Comparison of ENCODE assay signal across 8 mouse cellular contexts in the genomic region with DNA sequence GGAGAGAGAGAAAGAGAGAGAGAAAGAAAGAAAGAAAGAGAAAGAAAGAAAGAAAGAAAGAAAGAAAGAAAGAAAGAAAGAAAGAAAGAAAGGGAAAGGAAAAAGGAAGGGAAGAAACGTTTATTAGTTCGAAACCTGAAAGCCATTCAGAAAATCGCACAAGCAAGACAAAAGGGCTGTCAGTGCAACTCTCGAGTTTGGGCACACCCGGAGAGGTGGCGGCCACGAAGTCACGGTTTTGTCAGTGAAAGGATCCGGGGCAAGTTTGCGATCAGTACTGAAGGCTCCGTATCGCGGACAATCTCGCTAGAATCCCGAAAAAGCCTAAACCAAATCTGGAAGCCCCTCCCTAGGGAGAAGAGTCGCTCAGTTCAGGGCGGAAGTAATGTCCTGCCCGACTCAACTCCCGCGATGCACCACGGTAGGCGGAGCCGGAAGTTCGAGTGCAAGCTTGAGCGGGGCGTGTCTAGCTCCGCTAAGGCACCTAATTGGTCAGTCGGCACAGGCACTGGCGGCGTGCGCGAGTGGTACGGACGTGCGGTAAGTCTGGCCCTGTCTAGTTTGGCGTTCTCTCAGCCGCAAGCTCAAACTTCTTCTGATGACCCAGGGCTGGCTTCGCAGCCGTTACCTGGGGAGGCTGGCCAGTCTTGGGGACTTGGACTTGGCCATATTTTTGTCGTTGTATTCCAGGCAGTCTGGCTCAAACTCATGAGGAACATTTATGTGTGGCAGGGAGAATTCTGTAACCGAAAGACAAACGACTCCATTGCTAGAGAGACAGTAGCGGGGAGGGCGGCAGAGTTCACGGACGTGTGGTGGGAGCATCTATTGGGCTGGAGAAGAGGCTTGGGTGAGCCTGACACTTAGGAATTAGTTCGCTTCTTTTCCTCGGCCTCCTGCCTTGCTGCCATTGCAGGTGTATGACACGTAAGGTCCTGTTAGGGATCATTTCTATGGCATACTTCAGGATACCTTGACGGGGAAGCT. TPM values are rescaled to one million over a fixed set of nuclear protein-coding genes. Genes with fewer than 3 reads are reported as not detected.
DNase-seq lines count a peak whose midpoint lies in the region; ATAC-seq and TF ChIP-seq lines count a peak whose summit lies in the region.

A gene (plus strand): TSS at position 465 of the 987 bp plus-strand sequence.

- no peak for TF ChIP-seq CTCF in ES-Bruce4 (IDR thresholded peaks at IDR 0.05; ENCODE audit: low read depth, low read length)
- TF ChIP-seq CTCF in liver, postnatal 0 days (IDR thresholded peaks at IDR 0.05; ENCODE audit: low read depth) = no peak

- H3K27me3 ChIP-seq in ES-Bruce4 (ENCODE audit: control insufficient read depth, insufficient read depth, low read length, poor library complexity, severe bottlenecking) = no peaks in the 10 kb centered on the region
- H3K27me3 ChIP-seq in forebrain, embryonic 13.5 days = no peaks in the 10 kb centered on the region
- H3K27me3 ChIP-seq in liver, postnatal 0 days (ENCODE audit: insufficient read depth, low read length) = no peaks in the 10 kb centered on the region
- H3K27me3 ChIP-seq in neural tube, embryonic 14.5 days (ENCODE audit: control insufficient read depth, insufficient read depth, low read length) = no peaks in the 10 kb centered on the region

- peak within 1 kb of the TSS; percentile 48 for H3K9ac ChIP-seq in ES-Bruce4 (ENCODE audit: low read depth, poor library complexity, severe bottlenecking)
- peak within 1 kb of the TSS; percentile 80 for H3K9ac ChIP-seq in forebrain, embryonic 13.5 days
- peak within 1 kb of the TSS; percentile 64 for H3K9ac ChIP-seq in liver, postnatal 0 days (replicated peaks)
- H3K9ac ChIP-seq in neural tube, embryonic 14.5 days (replicated peaks; ENCODE audit: low read depth, low read length) = peak within 1 kb of the TSS; percentile 69

- no peaks in the 10 kb centered on the region for H3K4me1 ChIP-seq in ES-Bruce4 (ENCODE audit: control insufficient read depth, insufficient read depth, low read length)
- H3K4me1 ChIP-seq in forebrain, embryonic 13.5 days = peaks cover 14% of the 10 kb centered on the region
- H3K4me1 ChIP-seq in liver, postnatal 0 days (ENCODE audit: insufficient read depth) = peaks cover 10% of the 10 kb centered on the region
- H3K4me1 ChIP-seq in neural tube, embryonic 14.5 days (ENCODE audit: control insufficient read depth, insufficient read depth, low read length) = peaks cover 3% of the 10 kb centered on the region; the same call in 1 of the 2 replicates

- peak within 1 kb of the TSS; percentile 25 for H3K27ac ChIP-seq in ES-Bruce4 (ENCODE audit: insufficient read depth, low read length)
- H3K27ac ChIP-seq in forebrain, embryonic 13.5 days = peak within 1 kb of the TSS; percentile 85
- H3K27ac ChIP-seq in liver, postnatal 0 days (ENCODE audit: low read depth) = peak within 1 kb of the TSS; percentile 90
- H3K27ac ChIP-seq in neural tube, embryonic 14.5 days (ENCODE audit: low read depth, low read length) = peak within 1 kb of the TSS; percentile 78

- peak within 1 kb of the TSS; percentile 89 for H3K4me2 ChIP-seq in forebrain, embryonic 13.5 days
- peak within 1 kb of the TSS; percentile 72 for H3K4me2 ChIP-seq in liver, postnatal 0 days (ENCODE audit: low read depth, low read length)
- peak within 1 kb of the TSS; percentile 80 for H3K4me2 ChIP-seq in neural tube, embryonic 14.5 days (ENCODE audit: low read depth, low read length)

- intact Hi-C loops in heart, postnatal 10 days (cut with DNase I) = loop anchor here (2.0 to 10.0 kb wide), 6 partner anchors 22 to 264 kb away; a partner anchor contains a TSS

- peak; percentile 99 for DNase-seq in heart, postnatal 10 days
- DNase-seq in large intestine, adult 2 months (ENCODE audit: low read depth, low spot score) = peak; percentile 98
- DNase-seq in liver, postnatal 0 days = peak; percentile 98
- DNase-seq in testis, postnatal 10 days (ENCODE audit: low spot score) = peak; percentile 97

- TF ChIP-seq POLR2A in ES-Bruce4 (IDR thresholded peaks at IDR 0.05; ENCODE audit: insufficient read depth, low read length) = peak; percentile 95

- no peaks in the 10 kb centered on the region for H3K36me3 ChIP-seq in ES-Bruce4 (ENCODE audit: control insufficient read depth, insufficient read depth, low read length, poor library complexity, severe bottlenecking)
- H3K36me3 ChIP-seq in forebrain, embryonic 13.5 days (ENCODE audit: poor library complexity, severe bottlenecking) = 0 out of 2 replicates have a peak, but pooled peaks cover 2% of the 10 kb centered on the region
- H3K36me3 ChIP-seq in liver, postnatal 0 days (replicated peaks; ENCODE audit: insufficient read depth, low read length) = no peaks in the 10 kb centered on the region
- H3K36me3 ChIP-seq in neural tube, embryonic 14.5 days (ENCODE audit: control insufficient read depth, insufficient read depth, low read length) = no peaks in the 10 kb centered on the region

- whole genome bisulfite sequencing in forebrain, embryonic 13.5 days = under 1% methylated on average over 50 of the region's 50 CpGs
- under 1% methylated on average over 50 of the region's 50 CpGs for WGBS in large intestine, adult 2 months
- WGBS in liver, postnatal 0 days (ENCODE audit: insufficient replicate concordance) = 1% methylated on average over 50 of the region's 50 CpGs
- under 1% methylated on average over 50 of the region's 50 CpGs for WGBS in neural tube, embryonic 14.5 days

- peak; percentile 52; the same call in 1 of the 2 replicates for TF ChIP-seq EP300 in ES-Bruce4 (IDR thresholded peaks at IDR 0.05; ENCODE audit: insufficient read depth, low read depth, low read length)
- peak; percentile 14; the same call in 1 of the 2 replicates for TF ChIP-seq EP300 in liver, postnatal 0 days (IDR thresholded peaks at IDR 0.05; ENCODE audit: low read depth)

- peak within 1 kb of the TSS; percentile 93 for H3K4me3 ChIP-seq in ES-Bruce4 (ENCODE audit: low read depth, low read length)
- peak within 1 kb of the TSS; percentile 53 for H3K4me3 ChIP-seq in forebrain, embryonic 13.5 days
- H3K4me3 ChIP-seq in liver, postnatal 0 days (ENCODE audit: low read depth, low read length) = peak within 1 kb of the TSS; percentile 64
- peak within 1 kb of the TSS; percentile 50 for H3K4me3 ChIP-seq in neural tube, embryonic 14.5 days (ENCODE audit: low read depth, low read length)

- peak; percentile 100 for ATAC-seq in cerebellum, adult (ENCODE audit: insufficient number of reproducible peaks, low FRiP score, low TSS enrichment)
- ATAC-seq in forebrain, embryonic 13.5 days = peak; percentile 100
- peak; percentile 100 for ATAC-seq in liver, postnatal 0 days
- ATAC-seq in neural tube, embryonic 14.5 days (ENCODE audit: low read depth) = peak; percentile 100

- no peaks in the 10 kb centered on the region for H3K9me3 ChIP-seq in ES-Bruce4 (replicated peaks; ENCODE audit: control insufficient read depth, insufficient read depth, low read length, poor library complexity, severe bottlenecking)
- no peaks in the 10 kb centered on the region for H3K9me3 ChIP-seq in forebrain, embryonic 13.5 days (replicated peaks)
- no peaks in the 10 kb centered on the region for H3K9me3 ChIP-seq in liver, postnatal 0 days (ENCODE audit: low read length)
- H3K9me3 ChIP-seq in neural tube, embryonic 14.5 days (ENCODE audit: control insufficient read depth, low read length) = no peaks in the 10 kb centered on the region

RNA-seq across cellular contexts. Expression of the gene that starts here (rescaled TPM):
- 18.1 and 18.5 TPM in 2 replicates for polyA plus RNA-seq in ES-Bruce4 (2011; ENCODE audit: insufficient read depth, insufficient read length, low read depth, missing spikeins)
- 30.0 and 33.7 TPM in 2 replicates for polyA plus RNA-seq in forebrain, embryonic 13.5 days (2015; fragmentation: Nextera tagmentation; extraction: Ambion mirVana)
- total RNA-seq in heart, postnatal 10 days (2021) = 1 to 10 TPM; 8.8 to 9.1 TPM
- polyA plus RNA-seq in large intestine, adult 2 months (2012; rRNA removed) = 3.2 and 3.9 TPM in 2 replicates
- polyA plus RNA-seq in liver, postnatal 0 days (2015; fragmentation: Nextera tagmentation; extraction: Ambion mirVana) = 7.7 and 8.2 TPM in 2 replicates
- 25.5 and 25.9 TPM in 2 replicates for polyA plus RNA-seq in neural tube, embryonic 14.5 days (2014; fragmentation: Nextera tagmentation; extraction: Ambion mirVana)

Comparison
In these comparisons a context has a peak if more than half of its experiments do, and no peak if none do; other contexts are left out.
1. Peak in every context shown above with its lines: DNase-seq, ATAC-seq, H3K4me3 ChIP-seq and H3K27ac ChIP-seq.
2. H3K27ac ChIP-seq: peak in every context shown above with its lines; median percentile 90 in liver, postnatal 0 days; 85 in forebrain, embryonic 13.5 days; 78 in neural tube, embryonic 14.5 days; 25 in ES-Bruce4.